Mouse (Mus musculus) forelimb bud, embryonic 11.5 days (tissue): ENCODE data around the gene Cd5.

Experiments
- DNase-seq: peaks from one replicate; pipeline ENCODE4 v3.0.0-alpha.2; 2012; ENCODE audit warnings: low read depth, low spot score

The Cd5 gene

DNA sequence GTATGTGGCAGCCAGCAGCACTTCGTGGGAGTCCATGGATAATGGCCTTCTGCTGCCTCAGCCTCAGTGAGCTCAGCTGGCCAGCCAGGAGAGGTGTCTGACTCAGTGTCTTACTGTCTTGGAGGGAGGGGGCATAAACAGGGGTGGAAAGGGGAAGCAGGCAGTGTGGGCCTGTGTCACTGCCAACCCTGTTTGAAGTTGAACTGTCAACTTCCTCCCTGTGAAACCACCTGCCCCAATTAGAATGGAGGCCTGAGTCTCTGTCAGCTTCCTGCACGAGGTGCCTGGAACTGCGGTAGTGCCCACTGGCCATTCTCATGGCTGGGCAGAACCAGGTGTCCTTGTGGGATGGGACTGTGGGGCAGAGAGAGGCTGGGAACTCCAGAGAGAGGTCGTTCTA, at the start of gene Cd5:
Gene Cd5 (minus strand): TSS at position 192 of the 400 bp plus-strand sequence.
- DNase-seq = no peak

DNA sequence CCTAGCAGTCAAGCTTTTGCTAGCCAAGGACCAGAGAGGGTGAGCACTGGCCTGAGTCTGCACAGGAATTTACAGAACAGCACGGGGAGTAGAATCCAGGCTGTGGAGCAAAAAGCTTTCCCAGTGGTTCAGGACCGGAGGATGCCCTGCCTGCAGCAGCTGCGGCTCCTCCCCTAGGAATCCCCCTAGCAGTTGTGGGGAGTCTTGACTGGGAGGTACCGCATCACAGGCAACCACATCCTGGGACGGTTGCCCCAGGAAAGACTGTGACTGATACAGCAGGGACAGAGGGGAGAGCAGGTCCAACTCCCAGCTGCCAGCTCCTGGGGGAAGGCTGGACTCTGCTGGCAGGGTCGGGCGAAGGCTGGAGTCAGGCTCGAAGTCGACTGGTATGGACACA, 49.4 kb upstream of the Cd5 start:
- DNase-seq = no peak

DNA sequence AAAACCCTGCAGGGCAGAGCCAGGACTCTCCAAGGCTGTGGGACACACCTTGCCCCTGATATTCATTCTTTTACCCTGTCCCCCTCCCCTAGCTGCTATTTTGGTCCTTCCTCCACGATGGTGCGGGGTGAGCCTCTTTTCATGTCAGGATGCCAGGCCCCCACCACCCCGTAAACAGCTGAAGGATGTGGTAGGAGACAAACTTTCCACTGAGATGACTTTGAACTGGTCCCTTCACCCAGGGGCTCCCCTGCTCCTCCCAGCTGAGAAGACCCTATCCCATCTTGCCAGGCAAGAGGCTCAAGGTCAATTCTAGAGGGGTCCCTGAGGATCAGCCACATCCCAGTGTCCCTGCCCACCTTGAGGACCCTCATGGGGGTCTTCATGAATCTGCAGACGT, 48.6 kb upstream of the Cd5 start:
- DNase-seq = no peak

DNA sequence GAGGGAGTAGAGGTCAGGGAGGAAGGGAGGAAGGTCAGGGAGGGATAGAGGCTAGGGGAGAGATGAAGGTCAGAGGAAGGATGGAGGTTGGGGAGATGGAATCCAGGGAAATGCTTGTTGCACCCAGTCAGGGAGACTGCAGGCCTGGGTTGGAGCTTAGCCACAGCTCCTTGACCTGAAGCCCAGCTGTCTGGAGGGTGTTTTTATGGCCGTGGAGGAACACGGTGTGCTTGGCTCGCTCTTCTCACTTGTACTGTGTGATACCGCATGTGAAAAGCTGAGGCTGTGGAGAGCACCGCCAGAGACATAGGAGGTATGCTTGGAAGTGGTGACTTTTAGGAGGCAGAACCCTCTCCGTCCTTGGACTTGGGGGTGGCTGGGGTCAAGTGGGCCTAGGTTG, 48.0 kb upstream of the Cd5 start:
- no peak for DNase-seq

DNA sequence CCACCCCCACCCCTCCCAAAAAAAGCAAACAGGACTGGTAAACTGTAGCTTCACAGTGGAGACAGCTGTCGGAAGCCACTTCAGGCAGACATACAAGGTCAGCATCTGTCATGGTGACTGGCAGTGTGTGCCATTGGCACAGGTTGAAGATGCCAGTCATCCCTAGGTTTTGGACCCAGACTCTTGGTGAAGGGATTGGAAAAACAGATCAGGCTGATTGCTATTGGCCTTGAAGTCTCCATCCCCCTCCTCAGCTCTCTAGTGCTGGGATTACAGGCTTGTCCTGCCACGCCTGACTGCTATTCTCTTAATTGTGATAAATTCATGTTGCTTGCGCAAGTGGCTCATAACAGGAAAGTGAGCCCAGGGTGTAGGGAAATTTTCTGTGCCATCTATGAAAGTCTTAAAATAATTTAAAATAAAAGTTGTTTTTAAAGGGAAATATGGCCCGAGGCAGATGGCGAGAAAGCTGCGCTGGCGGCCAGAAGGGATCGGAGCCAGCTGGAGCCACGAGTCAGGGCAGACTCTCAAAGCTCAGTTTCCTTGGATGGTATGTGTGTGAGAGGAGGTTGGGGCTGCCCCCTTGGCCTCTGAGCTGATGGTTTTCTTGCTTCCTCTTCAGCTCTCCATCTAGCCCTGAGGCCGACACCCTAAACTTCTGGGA, 46.1 kb upstream of the Cd5 start:
- DNase-seq = no peak

DNA sequence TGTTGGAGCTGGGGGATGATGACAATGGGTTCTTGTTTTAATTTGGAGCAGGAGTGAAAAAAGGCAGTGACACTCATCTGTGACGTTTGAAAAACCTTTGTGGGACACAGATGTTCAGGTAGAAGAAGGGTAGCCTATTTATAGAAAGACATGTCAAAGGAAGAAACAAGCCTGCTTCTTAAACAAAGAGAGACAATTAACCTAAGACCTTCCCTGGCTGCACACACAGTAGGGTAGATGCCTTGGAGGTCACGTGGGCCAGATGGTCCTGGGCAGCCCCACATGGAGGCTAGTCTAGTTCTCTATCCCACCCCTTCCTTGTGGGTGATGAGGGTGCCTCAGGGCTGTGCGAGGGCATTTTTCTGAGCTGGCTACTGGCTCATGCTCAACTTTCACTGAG, 45.3 kb upstream of the Cd5 start:
- no peak for DNase-seq

DNA sequence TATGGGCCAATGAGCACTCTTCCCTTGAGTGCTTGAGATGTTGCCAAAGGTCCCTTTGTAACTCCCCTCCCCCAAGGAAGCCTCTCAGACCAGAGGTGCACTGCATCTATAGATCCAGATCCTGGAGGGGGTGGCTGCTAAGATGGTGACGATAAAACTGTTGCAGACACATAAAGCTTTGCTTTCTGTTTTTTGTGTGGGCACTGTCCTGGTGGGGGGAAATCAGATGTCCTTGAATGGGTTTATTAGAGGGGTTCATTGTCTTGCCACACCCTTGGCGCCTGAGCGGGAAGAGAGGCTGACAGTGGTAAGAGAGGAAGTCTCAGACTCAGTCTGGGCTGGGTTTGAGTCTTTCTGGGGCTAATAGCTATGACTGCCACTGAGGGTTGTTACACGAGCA, 44.4 kb upstream of the Cd5 start:
- DNase-seq = no peak

DNA sequence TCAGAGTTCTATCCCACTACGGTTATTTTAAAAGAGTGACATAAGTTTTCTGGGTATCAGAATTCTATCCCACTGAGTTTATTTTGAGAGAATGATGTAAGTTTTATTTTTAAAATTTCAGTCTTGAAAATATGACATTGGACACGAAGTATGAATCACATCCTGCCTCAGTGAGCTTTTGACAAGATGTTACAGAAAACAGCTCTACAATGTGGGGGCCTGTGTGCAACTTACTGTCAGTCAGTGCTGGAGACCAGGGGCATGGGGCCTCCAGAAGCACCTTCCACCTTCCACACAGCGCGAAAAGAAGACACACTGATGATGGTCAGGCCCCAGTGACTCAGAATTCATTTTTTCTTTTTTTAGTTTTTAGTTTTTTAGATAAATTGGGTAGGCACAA, 42.8 kb upstream of the Cd5 start:
- no peak for DNase-seq

DNA sequence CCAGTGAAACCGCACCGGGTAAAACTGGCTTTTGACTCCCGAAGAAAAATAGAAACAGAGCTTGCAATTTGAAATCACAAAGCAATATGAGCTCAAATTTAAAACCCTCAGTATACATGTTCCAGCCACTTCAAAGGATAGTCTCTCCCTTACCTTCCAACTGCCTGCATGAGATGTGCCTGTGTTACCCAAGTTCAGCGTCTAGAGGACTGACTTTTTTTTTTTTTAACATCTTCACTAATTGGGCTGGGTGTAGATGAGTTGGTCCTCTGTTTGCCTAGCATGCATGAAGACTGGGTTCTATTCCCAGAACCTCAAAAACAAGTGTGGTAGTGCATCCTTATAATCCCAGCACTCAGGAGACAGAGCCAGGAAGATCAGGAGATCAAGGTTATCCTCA, 38.1 kb upstream of the Cd5 start:
- DNase-seq = no peak

DNA sequence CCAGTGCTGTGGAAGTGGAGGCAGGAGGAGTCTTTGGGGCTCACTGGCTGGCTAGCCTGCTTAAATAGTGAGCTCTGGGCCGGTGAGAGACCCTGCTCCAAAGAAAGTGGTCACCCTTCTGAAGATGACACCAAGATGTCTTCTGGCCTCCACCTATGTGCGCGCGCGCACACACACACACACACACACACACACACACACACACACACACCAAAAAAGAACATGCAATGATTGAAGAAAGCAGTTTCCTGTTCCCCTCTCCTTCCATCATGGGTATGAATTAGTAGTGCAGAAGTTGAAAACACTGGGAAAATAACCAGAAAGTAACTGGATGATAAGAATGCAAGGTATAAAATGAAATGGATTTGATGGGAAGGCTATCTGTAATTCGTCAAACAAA, 35.3 kb upstream of the Cd5 start:
- DNase-seq = no peak

DNA sequence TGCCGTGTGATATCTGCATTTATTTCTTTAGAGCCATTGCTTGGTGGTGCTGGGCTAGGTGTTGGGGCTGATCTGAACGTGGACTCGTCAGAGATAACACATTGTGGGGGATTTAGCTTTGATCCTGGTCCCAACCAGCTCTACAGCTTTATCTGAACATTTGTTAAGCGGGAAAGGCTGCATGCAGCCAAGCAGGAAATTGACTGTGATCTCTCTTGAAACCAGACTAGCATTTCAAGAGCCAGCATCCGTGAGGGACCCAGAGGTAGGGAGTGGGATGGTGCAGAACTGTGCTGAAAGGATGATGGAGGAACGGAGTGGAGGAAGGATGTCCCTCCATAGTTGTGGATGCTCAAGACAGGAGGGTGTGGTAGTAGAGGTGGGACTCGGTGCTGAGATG, 34.6 kb upstream of the Cd5 start:
- no peak for DNase-seq

DNA sequence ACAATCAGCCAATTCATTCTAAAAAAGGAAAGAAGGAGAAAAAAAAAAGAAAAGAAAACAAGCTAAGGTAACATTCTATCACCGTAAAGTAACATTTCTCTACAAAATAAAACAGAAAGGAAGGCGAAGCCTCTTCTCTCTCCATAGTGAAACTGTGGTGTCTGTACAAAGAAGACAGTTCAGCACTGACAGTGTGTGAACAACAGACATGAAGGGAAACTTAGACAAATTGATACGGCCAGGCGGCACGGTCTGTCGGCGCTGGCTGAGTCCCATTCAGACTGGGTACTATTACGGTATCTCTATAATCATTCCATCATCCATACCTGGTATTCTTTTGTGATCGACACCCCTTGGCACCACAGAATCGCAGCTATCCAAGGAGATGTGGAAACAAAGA, 34.1 kb upstream of the Cd5 start:
- no peak for DNase-seq

DNA sequence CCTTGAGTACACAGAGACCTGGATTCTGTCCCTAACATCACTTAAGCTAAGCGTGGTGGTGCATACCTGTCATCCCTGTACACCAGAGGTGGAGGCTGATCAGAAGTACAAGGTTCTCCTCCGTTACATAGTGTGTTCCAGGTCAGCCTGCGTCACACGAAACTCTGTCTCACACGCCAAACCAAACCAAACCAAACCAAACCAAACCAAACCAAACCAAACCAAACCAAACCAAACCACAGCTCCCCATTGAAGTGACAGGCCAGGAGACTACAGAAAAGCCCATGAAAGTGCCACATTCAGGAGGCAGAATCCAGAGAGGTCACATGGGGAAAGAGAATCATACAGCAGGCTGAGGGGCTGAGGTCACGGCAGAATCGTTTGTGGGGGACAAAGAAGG, 33.2 kb upstream of the Cd5 start:
- no peak for DNase-seq

DNA sequence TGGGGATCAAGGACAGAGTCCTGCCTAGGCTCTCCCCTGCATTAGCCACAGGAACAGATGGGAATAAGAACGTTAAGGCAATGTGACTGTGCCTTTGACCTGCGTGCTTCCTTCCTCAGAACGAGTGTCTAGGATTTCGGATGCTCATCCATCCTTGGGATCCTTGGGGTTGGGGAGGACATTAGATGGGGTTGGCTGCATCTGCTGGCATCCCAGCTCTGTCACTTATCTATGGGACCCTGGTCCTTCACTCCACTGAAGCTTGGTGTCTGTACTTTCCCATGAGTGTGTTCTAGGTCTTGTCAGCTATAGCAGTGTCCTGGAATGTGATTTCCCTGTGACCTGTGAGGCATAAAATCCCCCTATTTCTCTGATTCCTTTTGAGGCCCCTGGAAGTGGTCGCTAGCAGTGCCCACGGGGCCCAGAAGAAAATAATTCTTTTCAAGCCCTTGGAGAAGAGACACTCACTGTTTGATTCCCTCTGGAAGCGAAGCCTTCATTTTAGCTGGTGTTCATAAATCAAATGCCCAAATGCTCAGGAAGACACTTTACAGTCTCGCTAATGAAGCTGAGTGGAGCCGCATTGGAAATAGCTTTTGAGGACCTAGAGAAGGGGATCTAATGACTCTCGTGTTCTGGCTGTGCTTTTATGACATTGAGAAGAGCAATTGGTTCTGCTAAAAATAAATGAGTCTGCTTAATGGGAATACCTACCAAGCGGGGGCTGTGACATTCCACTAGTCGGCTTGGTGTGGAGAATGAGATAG, 30.8 kb upstream of the Cd5 start:
- peak; percentile 18 for DNase-seq

DNA sequence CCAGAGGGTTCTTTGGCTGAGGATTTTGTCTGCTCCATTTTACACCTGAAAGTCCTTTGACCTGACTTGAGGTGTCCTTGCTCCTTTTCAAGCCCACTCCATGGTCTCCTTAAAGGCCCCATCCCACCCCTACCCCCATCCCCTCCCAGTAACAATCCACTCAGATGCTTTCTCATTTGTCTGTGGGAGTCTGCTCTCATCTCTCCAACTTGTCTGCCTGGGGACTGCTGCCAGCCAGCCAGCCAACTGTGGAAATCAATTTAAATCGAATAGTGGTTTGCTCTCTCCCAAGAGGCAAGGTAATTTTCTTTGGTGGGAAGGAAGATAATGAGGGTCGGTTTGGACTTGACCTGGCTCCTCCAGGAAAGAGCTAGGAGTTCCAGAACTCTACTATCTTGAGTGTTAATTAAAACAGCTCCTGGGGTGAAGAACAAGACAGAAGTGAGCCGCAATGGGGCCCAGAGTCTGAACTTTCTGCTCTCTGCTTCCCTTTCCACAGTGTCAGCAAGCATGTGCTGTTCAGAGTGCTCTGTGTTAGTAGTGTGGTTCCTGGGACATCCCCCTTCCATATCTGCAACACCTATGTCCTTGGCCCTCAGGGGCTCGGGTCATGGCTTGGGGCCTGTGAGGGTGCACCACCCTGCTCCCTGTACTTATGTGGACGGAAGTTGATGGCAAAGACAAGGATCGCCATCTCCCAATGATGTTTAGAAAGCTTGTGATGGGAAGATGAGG, 30.1 kb upstream of the Cd5 start:
- no peak for DNase-seq

DNA sequence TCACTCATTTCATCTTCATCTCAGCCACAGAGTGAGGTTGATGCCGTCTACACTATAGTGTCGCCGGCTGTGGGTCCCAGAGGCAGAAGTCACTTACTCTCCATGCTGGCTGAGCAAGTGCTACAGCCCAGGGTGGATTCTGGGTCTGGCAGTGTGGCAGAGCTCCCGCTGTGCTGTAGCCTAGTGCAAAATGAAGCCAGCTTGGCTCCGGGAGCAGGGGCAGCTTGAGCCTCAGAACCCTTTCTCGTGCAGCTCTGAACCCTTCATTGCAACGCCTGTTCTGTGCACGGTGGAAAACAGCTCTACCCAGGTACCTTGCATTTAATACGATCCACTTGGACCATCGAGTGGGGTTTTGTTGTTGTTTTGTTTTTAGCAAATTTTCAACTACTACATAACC, 28.8 kb upstream of the Cd5 start:
- DNase-seq = no peak

DNA sequence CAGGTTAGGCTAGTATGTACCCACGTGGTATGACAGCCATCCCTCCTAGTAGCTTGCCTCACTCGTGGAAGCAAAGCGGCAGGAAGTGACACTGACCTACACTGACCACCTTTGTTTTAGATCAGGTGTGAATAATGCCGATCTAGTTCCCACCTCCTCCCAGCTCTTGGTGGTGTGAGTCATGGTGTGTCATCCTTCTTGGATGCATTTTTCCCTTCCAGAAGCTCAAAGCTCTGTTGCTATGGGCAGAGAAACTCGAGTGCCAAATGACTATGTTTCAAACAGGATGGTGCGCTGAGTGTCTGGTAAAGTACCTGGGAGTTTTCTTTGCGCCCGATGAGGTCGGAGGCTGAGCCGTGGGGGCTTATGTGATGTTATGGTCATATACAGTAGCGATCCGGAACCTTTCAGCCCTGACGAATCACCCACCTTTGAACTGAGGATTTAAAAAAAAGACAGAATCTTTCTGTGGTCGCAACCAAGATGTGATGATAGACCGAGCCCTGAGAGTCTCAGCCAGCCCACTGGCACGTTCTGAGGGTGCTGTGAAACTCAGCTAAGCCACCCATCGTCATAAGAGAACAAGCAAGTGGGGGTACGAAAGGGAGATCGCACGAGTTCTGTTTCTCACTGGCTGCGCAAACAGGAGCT, 24.7 kb upstream of the Cd5 start:
- no peak for DNase-seq

DNA sequence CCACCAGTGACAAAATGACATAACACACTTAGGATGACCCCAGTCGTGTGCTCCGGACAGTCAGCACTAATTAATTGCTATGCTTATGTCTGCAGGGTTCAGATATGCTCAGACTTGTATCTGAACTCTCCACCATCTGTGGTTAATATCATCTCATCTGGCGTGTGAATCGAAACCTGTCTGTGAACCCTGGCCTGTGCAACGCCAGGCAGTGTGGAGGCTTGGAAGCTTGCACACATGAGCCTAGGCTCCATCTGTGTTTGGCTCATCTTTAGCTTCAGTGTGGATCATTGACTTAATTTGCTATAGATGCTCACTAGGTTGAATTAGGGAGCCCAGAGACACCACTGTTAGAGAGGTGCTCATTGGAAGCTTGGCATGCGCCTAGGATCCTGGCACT, 23.7 kb upstream of the Cd5 start:
- DNase-seq = no peak

DNA sequence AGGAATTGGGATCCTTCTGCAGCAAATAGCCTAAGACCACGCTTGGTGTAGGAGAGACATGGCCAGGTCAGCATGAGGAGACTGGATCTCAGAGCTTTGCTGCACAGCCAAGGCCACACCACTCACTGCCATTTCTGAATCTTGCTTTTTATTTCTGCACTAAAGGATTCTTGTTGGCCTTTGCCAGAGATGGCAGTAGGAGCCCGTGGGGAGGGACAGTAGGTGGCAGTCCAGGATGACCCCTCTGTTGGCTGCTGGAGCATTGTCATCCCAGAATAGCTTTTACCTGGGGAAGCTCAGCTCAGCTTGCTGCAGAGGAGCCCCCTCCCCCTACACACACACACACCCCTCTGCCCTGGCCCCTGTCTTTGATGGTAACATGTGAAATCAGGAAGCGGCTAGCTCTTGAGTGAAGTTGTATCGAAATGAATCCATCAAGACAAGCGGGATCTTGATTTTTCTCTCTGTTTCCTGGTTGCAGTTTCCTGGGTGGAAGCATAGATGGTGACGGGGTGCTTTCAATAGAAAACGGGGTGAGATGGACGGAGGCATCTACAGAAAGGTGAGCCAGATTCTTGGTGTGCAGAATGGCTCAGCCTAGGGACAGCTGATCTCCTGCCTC, 23.1 kb upstream of the Cd5 start:
- no peak for DNase-seq

DNA sequence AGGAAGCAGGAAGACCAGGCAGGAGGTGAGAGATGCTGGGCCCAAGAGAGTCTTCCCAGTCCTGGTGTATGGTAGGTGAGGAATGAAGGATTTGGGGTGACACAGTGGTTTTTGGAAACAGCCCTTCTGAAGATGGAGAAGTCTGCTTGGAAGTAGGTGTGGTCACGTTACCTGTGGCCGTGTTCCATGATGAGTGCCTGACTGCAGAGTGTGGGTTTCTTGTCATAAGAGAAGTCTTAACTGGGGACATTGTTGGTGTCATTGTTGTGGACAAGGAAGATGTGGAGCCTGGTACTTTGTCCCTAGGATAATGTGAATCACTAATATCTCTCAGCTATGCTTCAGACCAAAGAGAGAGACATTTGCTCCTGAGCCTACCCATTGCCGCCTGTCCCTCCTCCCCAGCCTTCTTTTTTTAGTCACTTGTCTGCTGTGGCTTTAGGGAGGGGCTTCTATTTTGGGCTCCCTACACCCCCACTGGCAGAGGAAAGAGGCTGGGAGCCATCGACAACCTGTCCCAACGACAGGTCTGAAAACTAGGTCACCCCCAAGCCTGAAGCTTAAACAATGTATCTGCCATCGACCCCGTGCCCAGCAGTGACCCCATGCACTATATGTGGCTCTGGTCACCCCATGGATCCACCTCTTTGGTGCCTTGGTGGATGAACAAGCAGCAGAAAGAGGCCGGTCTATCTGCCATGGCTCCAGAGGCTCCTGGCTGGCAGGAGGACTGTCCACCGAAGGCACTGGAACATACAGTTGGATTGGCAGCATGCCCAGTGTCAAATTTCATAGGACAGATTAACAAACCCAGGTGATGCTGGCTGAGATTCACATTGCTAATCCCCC, 21.4 kb upstream of the Cd5 start:
- DNase-seq = no peak

DNA sequence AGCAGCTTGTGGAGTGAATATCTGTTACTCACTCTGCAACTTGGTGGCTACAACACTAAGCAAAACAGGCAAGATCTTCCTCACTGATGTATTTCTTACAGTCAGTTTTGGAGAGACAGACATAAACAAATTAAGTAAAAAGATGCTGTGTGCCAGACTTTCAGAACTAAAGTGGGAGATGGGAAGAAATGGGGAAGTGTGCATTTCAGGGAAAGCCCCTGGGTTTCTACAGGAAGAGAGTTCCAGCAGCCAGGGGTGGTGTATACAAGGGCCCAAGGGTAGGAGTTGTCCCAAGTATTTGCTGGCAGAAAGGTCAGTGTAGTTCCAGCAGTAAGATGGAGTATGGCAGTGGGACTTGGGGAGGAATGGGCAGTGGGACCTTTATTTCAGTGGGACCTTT, 20.7 kb upstream of the Cd5 start:
- DNase-seq = no peak
